Mouse (Mus musculus) embryonic fibroblast, embryonic 13.5 days (primary cell): Measurements from ENCODE around the gene Tmtc2.

Experiments
- CTCF ChIP-seq: IDR thresholded peaks from 2 replicates; pipeline ENCODE4 v1.5.1; 2011; ENCODE audit warnings: mild to moderate bottlenecking, control low read depth, low read length, moderate library complexity, borderline replicate concordance; ENCODE audit not compliant: insufficient read depth
- POLR2A ChIP-seq: IDR thresholded peaks from 2 replicates; pipeline ENCODE4 v1.6.1; 2011; ENCODE audit warnings: low read depth, mild to moderate bottlenecking, control low read depth, low read length, moderate library complexity

- TF ChIP-seq CTCF (no peak), POLR2A (no peak)
These were observed 37.3 kb downstream of the Tmtc2 start for GRCm38 (mm10) chr10:105536910-105537309.
